Mouse (Mus musculus): ENCODE measurements around the gene Prpsap1. TPM values are rescaled to one million over a fixed set of nuclear protein-coding genes. Genes with fewer than 3 reads are reported as not detected.

Prpsap1 gene
- polyA plus RNA-seq, 2 experiments, result 22.2 to 38.4 TPM

GRCm38 (mm10) chr11:116431428-116432077 lies 62.4 kb downstream of the Prpsap1 start:
- Histone ChIP-seq H3K4me3 (ENCODE audit: insufficient read depth in 1 of 2, low read depth in 2 of 2, low read length in 2 of 2) (no peak overlapping the region), H3K9me3 (ENCODE audit: control insufficient read depth, low read length) (no peaks in the 10 kb centered on the region), H3K27me3 (ENCODE audit: control insufficient read depth, insufficient read depth, low read length) (no peaks in the 10 kb centered on the region), H3K4me1 (replicated peaks; ENCODE audit: control insufficient read depth in 2 of 2, insufficient read depth in 2 of 2, low read length in 1 of 2) (peaks cover 32 to 48% of the 10 kb centered on the region in 2 experiments), H3K27ac (no peak overlapping the region), H3K36me3 (replicated peaks; ENCODE audit: control insufficient read depth, insufficient read depth, low read depth) (peaks cover 11% of the 10 kb centered on the region), H3K9ac (replicated peaks) (no peak overlapping the region), H3K4me2 (ENCODE audit: low read depth) (peak overlapping the region; percentile 48)
- DNase-seq (ENCODE audit: low read depth in 3 of 3, low spot score in 3 of 3) (no peak), ATAC-seq (ENCODE audit: insufficient read depth) (no peak)
- 61% methylated on average over 11 of the region's 11 CpGs for WGBS (ENCODE audit: insufficient replicate concordance)
- TF ChIP-seq CTCF (IDR thresholded peaks at IDR 0.05; ENCODE audit: low read depth) (no peak), EP300 (IDR thresholded peaks at IDR 0.05; ENCODE audit: low read depth) (no peak)

- peaks cover 25 to 41% of the 10 kb centered on the region in 2 experiments for H3K4me1 ChIP-seq (replicated peaks; ENCODE audit: control insufficient read depth in 2 of 2, insufficient read depth in 2 of 2, low read length in 1 of 2)
- H3K9ac ChIP-seq (replicated peaks), result peak overlapping the region; percentile 41
- peaks cover 5% of the 10 kb centered on the region for H3K36me3 ChIP-seq (replicated peaks; ENCODE audit: control insufficient read depth, insufficient read depth, low read depth)
- H3K4me2 ChIP-seq (ENCODE audit: low read depth), result peak overlapping the region; percentile 48
- DNase-seq (ENCODE audit: low read depth in 3 of 3, low spot score in 3 of 3) (no peak), ATAC-seq (ENCODE audit: insufficient read depth) (no peak)
- H3K27ac ChIP-seq, result peak overlapping the region; percentile 60
- no peaks in the 10 kb centered on the region for H3K27me3 ChIP-seq (ENCODE audit: control insufficient read depth, insufficient read depth, low read length)
- TF ChIP-seq CTCF (IDR thresholded peaks at IDR 0.05; ENCODE audit: low read depth) (no peak), EP300 (IDR thresholded peaks at IDR 0.05; ENCODE audit: low read depth) (no peak)
- no peaks in the 10 kb centered on the region for H3K9me3 ChIP-seq (ENCODE audit: control insufficient read depth, low read length)
- 30% methylated on average over 22 of the region's 22 CpGs for WGBS (ENCODE audit: insufficient replicate concordance)
- peak overlapping the region; percentile 1 to 17; a peak in 1 of 4 replicates for H3K4me3 ChIP-seq (ENCODE audit: insufficient read depth in 1 of 2, low read depth in 2 of 2, low read length in 2 of 2)
Measured at GRCm38 (mm10) chr11:116430723-116431427, 63.1 kb downstream of the Prpsap1 start.

- peak overlapping the region; percentile 41 for H3K9ac ChIP-seq (replicated peaks)
- no peaks in the 10 kb centered on the region for H3K27me3 ChIP-seq (ENCODE audit: control insufficient read depth, insufficient read depth, low read length)
- peaks cover 24 to 36% of the 10 kb centered on the region in 2 experiments for H3K4me1 ChIP-seq (replicated peaks; ENCODE audit: control insufficient read depth in 2 of 2, insufficient read depth in 2 of 2, low read length in 1 of 2)
- peak overlapping the region; percentile 60 for H3K27ac ChIP-seq
- no peak for ATAC-seq (ENCODE audit: insufficient read depth)
- H3K4me2 ChIP-seq (ENCODE audit: low read depth), result peak overlapping the region; percentile 48
- H3K36me3 ChIP-seq (replicated peaks; ENCODE audit: control insufficient read depth, insufficient read depth, low read depth), result no peaks in the 10 kb centered on the region
- no peak for DNase-seq (ENCODE audit: low read depth in 3 of 3, low spot score in 3 of 3)
- H3K4me3 ChIP-seq (ENCODE audit: insufficient read depth in 1 of 2, low read depth in 2 of 2, low read length in 2 of 2), result no peak overlapping the region
- no peaks in the 10 kb centered on the region for H3K9me3 ChIP-seq (ENCODE audit: control insufficient read depth, low read length)
- WGBS (ENCODE audit: insufficient replicate concordance), result 69% methylated on average over 9 of the region's 9 CpGs
- TF ChIP-seq EP300 (IDR thresholded peaks at IDR 0.05; ENCODE audit: low read depth) (no peak), CTCF (IDR thresholded peaks at IDR 0.05; ENCODE audit: low read depth) (no peak)
Measured at GRCm38 (mm10) chr11:116429862-116430613, 64.0 kb downstream of the Prpsap1 start.

- 28% methylated on average over 13 of the region's 13 CpGs for WGBS (ENCODE audit: insufficient replicate concordance)
Measured at GRCm38 (mm10) chr11:116428872-116429859, 64.8 kb downstream of the Prpsap1 start.

More at GRCm38 (mm10) chr11:116428872-116429859, 64.8 kb downstream of the Prpsap1 start:
- no peaks in the 10 kb centered on the region for H3K27me3 ChIP-seq (ENCODE audit: control insufficient read depth, insufficient read depth, low read length)
- H3K9me3 ChIP-seq (ENCODE audit: control insufficient read depth, low read length), result no peaks in the 10 kb centered on the region
- DNase-seq (ENCODE audit: low read depth in 3 of 3, low spot score in 3 of 3) (peak in 1 of 3 experiments; percentile 47), ATAC-seq (ENCODE audit: insufficient read depth) (no peak)
- TF ChIP-seq CTCF (IDR thresholded peaks at IDR 0.05; ENCODE audit: low read depth), result no peak
- TF ChIP-seq EP300 (IDR thresholded peaks at IDR 0.05; ENCODE audit: low read depth), result no peak
- peak overlapping the region; percentile 60 for H3K27ac ChIP-seq
- H3K4me2 ChIP-seq (ENCODE audit: low read depth), result peak overlapping the region; percentile 48
- H3K36me3 ChIP-seq (replicated peaks; ENCODE audit: control insufficient read depth, insufficient read depth, low read depth), result no peaks in the 10 kb centered on the region
- H3K4me3 ChIP-seq (ENCODE audit: insufficient read depth in 1 of 2, low read depth in 2 of 2, low read length in 2 of 2), result no peak overlapping the region
- H3K9ac ChIP-seq (replicated peaks), result no peak overlapping the region; the same call in 1 of the 2 replicates
- peaks cover 28 to 37% of the 10 kb centered on the region in 2 experiments for H3K4me1 ChIP-seq (replicated peaks; ENCODE audit: control insufficient read depth in 2 of 2, insufficient read depth in 2 of 2, low read length in 1 of 2)
